Mouse (Mus musculus) frontal cortex, postnatal 14 days (tissue): ENCODE results near the gene Gm21693.
"Not testable (repeated sequence)": the region's sequence is repeated elsewhere in the genome, so short reads cannot be mapped to it uniquely, and the experiment has no call there.

Source experiments
- DNase-seq, 2 experiments: peaks; one replicate each; pipeline ENCODE4 v3.0.0; 2022; ENCODE audit warnings: low spot score in 2 of 2

Gene Gm21693

GRCm38 (mm10) chrY:3345229-3345628 is at the start of gene Gm21693:
Gm21693 (minus strand) TSS chrY:3345329.
- not testable (repeated sequence) for DNase-seq

GRCm38 (mm10) chrY:3340661-3341060 is 4.5 kb downstream of the Gm21693 start:
- DNase-seq: peak; percentile 10 to 20

GRCm38 (mm10) chrY:3306349-3306748 is 38.8 kb downstream of the Gm21693 start, which contains the start of gene Gm21677:
Gm21677 (minus strand) TSS chrY:3306449.
- not testable (repeated sequence) for DNase-seq
